In the genomic region with DNA sequence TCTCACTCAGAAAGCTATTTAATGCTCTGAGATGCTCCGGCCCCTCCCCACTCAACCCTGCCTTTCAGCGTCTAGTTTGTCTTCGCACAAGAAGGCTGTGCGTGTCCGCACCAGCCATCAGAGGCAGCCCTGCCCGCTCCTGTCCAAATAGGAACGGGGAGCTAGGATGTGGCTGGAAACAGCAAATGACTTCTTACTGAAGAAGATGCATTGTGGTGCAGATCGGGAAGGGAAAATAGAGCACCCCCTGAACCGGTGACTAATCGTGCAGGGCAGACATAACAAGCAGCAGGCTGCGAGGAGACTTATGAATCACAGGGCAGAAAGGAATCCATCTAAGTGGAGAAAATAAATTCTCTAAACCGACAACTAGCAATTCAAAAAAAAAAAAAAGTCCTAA, we compare ENCODE assay signal across 11 mouse cellular contexts.
DNase-seq lines count a peak whose midpoint lies in the region; ATAC-seq lines count a peak whose summit lies in the region.
"Had no signal": no experiment of that assay in that cellular context is flagged by ENCODE, and none has a peak within 500 bp of the region (broad histone marks: within the 10 kb centered on the region; RNA-seq: fewer than 3 reads in every experiment).

No protein-coding gene starts in this region.

- 0 out of 2 replicates have a peak, but pooled peaks cover 3% of the 10 kb centered on the region for H3K4me1 ChIP-seq in neural tube, embryonic 12.5 days

- H3K27ac ChIP-seq in neural tube, embryonic 12.5 days: no peak overlapping the region
- H3K27ac ChIP-seq: heart, embryonic 13.5 days; limb, embryonic 10.5 days had no signal

- H3K27me3 ChIP-seq in neural tube, embryonic 12.5 days (replicated peaks): no peaks in the 10 kb centered on the region

- DNase-seq in adrenal gland, adult (ENCODE audit: inconsistent age in 2 of 2, low spot score in 1 of 2): peak; percentile 59 to 60
- no peak for DNase-seq in adrenal gland, adult 18-20 months (ENCODE audit: low spot score in 2 of 2)
- no peak for DNase-seq in neural tube, embryonic 10.5 days (ENCODE audit: extremely low spot score, low spot score)
- peak; percentile 43 for DNase-seq in adrenal gland, postnatal 14 days
- DNase-seq in left cerebral cortex, postnatal 25 days (ENCODE audit: low spot score in 2 of 2): peak; percentile 14 to 50
- no peak for DNase-seq in layer of hippocampus, adult 9-10 months (ENCODE audit: low spot score)
- no peak for DNase-seq in spleen, adult 18-20 months
- DNase-seq: kidney, adult 9 months had no signal

- H3K4me2 ChIP-seq in neural tube, embryonic 12.5 days (replicated peaks): 0 out of 2 replicates have a peak overlapping the region, but pooled peaks have one; percentile 13
- H3K4me2 ChIP-seq: heart, embryonic 13.5 days had no signal

- no peak overlapping the region for H3K9ac ChIP-seq in neural tube, embryonic 12.5 days
- H3K9ac ChIP-seq: heart, embryonic 13.5 days had no signal

- H3K9me3 ChIP-seq in neural tube, embryonic 12.5 days: no peaks in the 10 kb centered on the region
- H3K9me3 ChIP-seq: heart, embryonic 13.5 days; limb, embryonic 10.5 days had no signal

- no peaks in the 10 kb centered on the region for H3K36me3 ChIP-seq in neural tube, embryonic 12.5 days
- H3K36me3 ChIP-seq: heart, embryonic 13.5 days; limb, embryonic 10.5 days had no signal

- no peak overlapping the region for H3K4me3 ChIP-seq in neural tube, embryonic 12.5 days
- H3K4me3 ChIP-seq: heart, embryonic 13.5 days; limb, embryonic 10.5 days had no signal

- 60% methylated on average over 12 of the region's 12 CpGs for WGBS in neural tube, embryonic 12.5 days

- ATAC-seq in neural tube, embryonic 12.5 days (ENCODE audit: low FRiP score, low read depth): no peak

- intact Hi-C loops in left cerebral cortex, postnatal 25 days (cut with DNase I): loop anchor here (5.0 to 10.0 kb wide), 2 partner anchors 304 to 393 kb away; no protein-coding TSS in a partner anchor

Comparison
In these comparisons a context has a peak if more than half of its experiments do, and no peak if none do; other contexts are left out.
1. DNase-seq: peak in adrenal gland, adult (2 of 2), adrenal gland, postnatal 14 days (single experiment) and left cerebral cortex, postnatal 25 days (2 of 2); none in adrenal gland, adult 18-20 months (0 of 2), neural tube, embryonic 10.5 days (single experiment), layer of hippocampus, adult 9-10 months (single experiment) and spleen, adult 18-20 months (0 of 2).